Mouse (Mus musculus): ENCODE measurements at regions not wholly inside any gene's neighbourhood (a gene's known extent, or its start where the extent isn't known, plus 50 kb on each side); places are given as distances from the start of the nearest gene placed in this dataset.

- Histone ChIP-seq H3K4me3 (no peak overlapping the region), H3K27ac (no peak overlapping the region), H3K4me2 (no peak overlapping the region), H3K9ac (no peak overlapping the region), H3K36me3 (no peaks in the 10 kb centered on the region), H3K4me1 (replicated peaks) (no peaks in the 10 kb centered on the region), H3K9me3 (no peaks in the 10 kb centered on the region), H3K27me3 (no peaks in the 10 kb centered on the region)
- ATAC-seq (ENCODE audit: low FRiP score) = 0 out of 2 replicates have a peak, but pooled peaks have one; percentile 52
- WGBS = 93% methylated on average over 1 of the region's 1 CpGs
These were observed 280.2 kb upstream of the Fam49a start for GRCm38 (mm10) chr12:11981743-11982142.

GRCm38 (mm10) chr12:11993513-11993912 lies 268.4 kb upstream of the Fam49a start:
- no peak overlapping the region for H3K4me2 ChIP-seq
- no peaks in the 10 kb centered on the region for H3K36me3 ChIP-seq
- no peak overlapping the region for H3K27ac ChIP-seq
- no peak overlapping the region for H3K9ac ChIP-seq
- H3K4me3 ChIP-seq = no peak overlapping the region
- H3K9me3 ChIP-seq = no peaks in the 10 kb centered on the region
- 89% methylated on average over 1 of the region's 1 CpGs for WGBS
- H3K4me1 ChIP-seq (replicated peaks) = no peaks in the 10 kb centered on the region
- ATAC-seq (ENCODE audit: low FRiP score) = no peak
- no peaks in the 10 kb centered on the region for H3K27me3 ChIP-seq

GRCm38 (mm10) chr12:11999199-11999598 lies 262.7 kb upstream of the Fam49a start:
- Histone ChIP-seq H3K27me3 (no peaks in the 10 kb centered on the region), H3K27ac (no peak overlapping the region), H3K9ac (no peak overlapping the region), H3K9me3 (no peaks in the 10 kb centered on the region), H3K4me3 (no peak overlapping the region), H3K4me2 (no peak overlapping the region), H3K4me1 (replicated peaks) (no peaks in the 10 kb centered on the region), H3K36me3 (no peaks in the 10 kb centered on the region)
- ATAC-seq (ENCODE audit: low FRiP score) = no peak
- WGBS = 89% methylated on average over 4 of the region's 4 CpGs

GRCm38 (mm10) chr12:12002414-12002813 lies 259.5 kb upstream of the Fam49a start:
- Histone ChIP-seq H3K4me2 (no peak overlapping the region), H3K27ac (no peak overlapping the region), H3K36me3 (no peaks in the 10 kb centered on the region), H3K27me3 (no peaks in the 10 kb centered on the region), H3K9ac (no peak overlapping the region), H3K4me1 (replicated peaks) (no peaks in the 10 kb centered on the region), H3K9me3 (no peaks in the 10 kb centered on the region), H3K4me3 (no peak overlapping the region)
- 27% methylated on average over 3 of the region's 3 CpGs for WGBS
- no peak for ATAC-seq (ENCODE audit: low FRiP score)

- Histone ChIP-seq H3K36me3 (no peaks in the 10 kb centered on the region), H3K4me3 (no peak overlapping the region), H3K9ac (no peak overlapping the region), H3K27ac (no peak overlapping the region), H3K9me3 (no peaks in the 10 kb centered on the region), H3K27me3 (no peaks in the 10 kb centered on the region), H3K4me1 (replicated peaks) (peaks cover 7% of the 10 kb centered on the region), H3K4me2 (no peak overlapping the region)
- ATAC-seq (ENCODE audit: low FRiP score) = no peak
These were observed 251.3 kb upstream of the Fam49a start for GRCm38 (mm10) chr12:12010592-12010991.

GRCm38 (mm10) chr12:12023819-12024470 lies 238.0 kb upstream of the Fam49a start:
- 84% methylated on average over 6 of the region's 6 CpGs for WGBS
- no peak overlapping the region for H3K27ac ChIP-seq
- no peak for ATAC-seq (ENCODE audit: low FRiP score)

GRCm38 (mm10) chr12:12030039-12030550 lies 231.8 kb upstream of the Fam49a start:
- no peaks in the 10 kb centered on the region for H3K27me3 ChIP-seq
- no peak overlapping the region for H3K9ac ChIP-seq
- H3K4me3 ChIP-seq = no peak overlapping the region
- no peaks in the 10 kb centered on the region for H3K36me3 ChIP-seq
- no peaks in the 10 kb centered on the region for H3K4me1 ChIP-seq (replicated peaks)
- ATAC-seq (ENCODE audit: low FRiP score) = no peak
- no peak overlapping the region for H3K4me2 ChIP-seq
- no peaks in the 10 kb centered on the region for H3K9me3 ChIP-seq
- WGBS = 91% methylated on average over 2 of the region's 2 CpGs
- H3K27ac ChIP-seq = no peak overlapping the region

More at GRCm38 (mm10) chr12:12023819-12024470, 238.0 kb upstream of the Fam49a start:
- H3K4me1 ChIP-seq (replicated peaks) = no peaks in the 10 kb centered on the region
- no peaks in the 10 kb centered on the region for H3K9me3 ChIP-seq
- H3K27me3 ChIP-seq = no peaks in the 10 kb centered on the region
- H3K36me3 ChIP-seq = no peaks in the 10 kb centered on the region
- H3K4me3 ChIP-seq = no peak overlapping the region
- no peak overlapping the region for H3K9ac ChIP-seq
- H3K4me2 ChIP-seq = no peak overlapping the region

GRCm38 (mm10) chr12:12034521-12034920 lies 227.4 kb upstream of the Fam49a start:
- H3K9ac ChIP-seq = no peak overlapping the region
- no peak overlapping the region for H3K4me2 ChIP-seq
- no peaks in the 10 kb centered on the region for H3K36me3 ChIP-seq
- H3K4me1 ChIP-seq (replicated peaks) = no peaks in the 10 kb centered on the region
- no peak overlapping the region for H3K4me3 ChIP-seq
- no peak overlapping the region for H3K27ac ChIP-seq
- no peaks in the 10 kb centered on the region for H3K9me3 ChIP-seq
- H3K27me3 ChIP-seq = no peaks in the 10 kb centered on the region
- ATAC-seq (ENCODE audit: low FRiP score) = no peak

- ATAC-seq (ENCODE audit: low FRiP score) = no peak
- Histone ChIP-seq H3K27me3 (no peaks in the 10 kb centered on the region), H3K4me2 (no peak overlapping the region), H3K9me3 (no peaks in the 10 kb centered on the region), H3K4me1 (replicated peaks) (no peaks in the 10 kb centered on the region), H3K4me3 (no peak overlapping the region), H3K36me3 (no peaks in the 10 kb centered on the region), H3K9ac (no peak overlapping the region), H3K27ac (no peak overlapping the region)
- WGBS = 92% methylated on average over 1 of the region's 1 CpGs
These were observed 222.7 kb upstream of the Fam49a start for GRCm38 (mm10) chr12:12039217-12039616.

- H3K9me3 ChIP-seq = no peaks in the 10 kb centered on the region
- H3K27ac ChIP-seq = no peak overlapping the region
- WGBS = 92% methylated on average over 4 of the region's 4 CpGs
- peaks cover 6% of the 10 kb centered on the region; the same call in 1 of the 2 replicates for H3K4me1 ChIP-seq (replicated peaks)
- no peak overlapping the region for H3K4me2 ChIP-seq
- H3K4me3 ChIP-seq = no peak overlapping the region
- H3K27me3 ChIP-seq = no peaks in the 10 kb centered on the region
- H3K36me3 ChIP-seq = no peaks in the 10 kb centered on the region
- H3K9ac ChIP-seq = no peak overlapping the region
- no peak for ATAC-seq (ENCODE audit: low FRiP score)
These were observed 199.7 kb upstream of the Fam49a start for GRCm38 (mm10) chr12:12062215-12062614.

GRCm38 (mm10) chr12:12063910-12064309 lies 198.0 kb upstream of the Fam49a start:
- Histone ChIP-seq H3K27me3 (no peaks in the 10 kb centered on the region), H3K9ac (no peak overlapping the region), H3K27ac (no peak overlapping the region; the same call in 1 of the 2 replicates), H3K36me3 (no peaks in the 10 kb centered on the region), H3K4me1 (replicated peaks) (peaks cover 6% of the 10 kb centered on the region; the same call in 1 of the 2 replicates), H3K4me3 (no peak overlapping the region), H3K4me2 (no peak overlapping the region), H3K9me3 (no peaks in the 10 kb centered on the region)
- WGBS = 44% methylated on average over 1 of the region's 1 CpGs
- ATAC-seq (ENCODE audit: low FRiP score) = peak; percentile 69; the same call in 1 of the 2 replicates

- Histone ChIP-seq H3K4me2 (no peak overlapping the region), H3K4me3 (no peak overlapping the region), H3K4me1 (replicated peaks) (peaks cover 6% of the 10 kb centered on the region; the same call in 1 of the 2 replicates), H3K9me3 (no peaks in the 10 kb centered on the region), H3K36me3 (no peaks in the 10 kb centered on the region), H3K27ac (no peak overlapping the region; the same call in 1 of the 2 replicates), H3K9ac (no peak overlapping the region), H3K27me3 (no peaks in the 10 kb centered on the region)
- no peak for ATAC-seq (ENCODE audit: low FRiP score)
- WGBS = 79% methylated on average over 4 of the region's 4 CpGs
These were observed 197.5 kb upstream of the Fam49a start for GRCm38 (mm10) chr12:12064395-12064794.

GRCm38 (mm10) chr12:12088338-12088737 lies 173.6 kb upstream of the Fam49a start:
- H3K27me3 ChIP-seq = no peaks in the 10 kb centered on the region
- no peak overlapping the region for H3K27ac ChIP-seq
- ATAC-seq (ENCODE audit: low FRiP score) = no peak
- 85% methylated on average over 2 of the region's 2 CpGs for WGBS
- no peaks in the 10 kb centered on the region for H3K4me1 ChIP-seq (replicated peaks)
- no peak overlapping the region for H3K4me3 ChIP-seq
- H3K9ac ChIP-seq = no peak overlapping the region
- no peaks in the 10 kb centered on the region for H3K36me3 ChIP-seq
- no peak overlapping the region for H3K4me2 ChIP-seq
- no peaks in the 10 kb centered on the region for H3K9me3 ChIP-seq
